Mouse (Mus musculus): ENCODE results near the gene Zfp618. TPM values are rescaled to one million over a fixed set of nuclear protein-coding genes. Genes with fewer than 3 reads are reported as not detected.

The Zfp618 gene
- polyA plus RNA-seq, 1 experiment, result 12.3 TPM

GRCm38 (mm10) chr4:62997606-62998005 lies 32.2 kb downstream of the Zfp618 start:
- no peak overlapping the region for H3K27ac ChIP-seq (ENCODE audit: insufficient read depth, low read length)
- peaks cover 9% of the 10 kb centered on the region for H3K4me1 ChIP-seq (ENCODE audit: control insufficient read depth, insufficient read depth, low read length)
- no peak overlapping the region for H3K4me3 ChIP-seq (ENCODE audit: insufficient read depth, low read length)
- TF ChIP-seq CTCF (IDR thresholded peaks at IDR 0.05; ENCODE audit: borderline replicate concordance, insufficient read depth, low read length), result no peak
- TF ChIP-seq POLR2A (IDR thresholded peaks at IDR 0.05; ENCODE audit: low read depth, low read length), result no peak

- no peak overlapping the region for H3K27ac ChIP-seq (ENCODE audit: insufficient read depth, low read length)
- no peak for TF ChIP-seq POLR2A (IDR thresholded peaks at IDR 0.05; ENCODE audit: low read depth, low read length)
- TF ChIP-seq CTCF (IDR thresholded peaks at IDR 0.05; ENCODE audit: borderline replicate concordance, insufficient read depth, low read length), result no peak
Measured at GRCm38 (mm10) chr4:62998431-62998835, 33.1 kb downstream of the Zfp618 start.

GRCm38 (mm10) chr4:62998908-62999307 lies 33.5 kb downstream of the Zfp618 start:
- H3K4me3 ChIP-seq (ENCODE audit: insufficient read depth, low read length), result no peak overlapping the region
- peaks cover 9% of the 10 kb centered on the region for H3K4me1 ChIP-seq (ENCODE audit: control insufficient read depth, insufficient read depth, low read length)
- H3K27ac ChIP-seq (ENCODE audit: insufficient read depth, low read length), result no peak overlapping the region; the same call in 1 of the 2 replicates

More at GRCm38 (mm10) chr4:62998431-62998835, 33.1 kb downstream of the Zfp618 start:
- Histone ChIP-seq H3K4me1 (ENCODE audit: control insufficient read depth, insufficient read depth, low read length) (peaks cover 9% of the 10 kb centered on the region), H3K4me3 (ENCODE audit: insufficient read depth, low read length) (no peak overlapping the region)

GRCm38 (mm10) chr4:62999321-62999720 lies 33.9 kb downstream of the Zfp618 start:
- TF ChIP-seq POLR2A (IDR thresholded peaks at IDR 0.05; ENCODE audit: low read depth, low read length) (no peak), CTCF (IDR thresholded peaks at IDR 0.05; ENCODE audit: borderline replicate concordance, insufficient read depth, low read length) (no peak)
- Histone ChIP-seq H3K27ac (ENCODE audit: insufficient read depth, low read length) (no peak overlapping the region; the same call in 1 of the 2 replicates), H3K4me3 (ENCODE audit: insufficient read depth, low read length) (no peak overlapping the region), H3K4me1 (ENCODE audit: control insufficient read depth, insufficient read depth, low read length) (peaks cover 9% of the 10 kb centered on the region)

More at GRCm38 (mm10) chr4:62998908-62999307, 33.5 kb downstream of the Zfp618 start:
- no peak for TF ChIP-seq POLR2A (IDR thresholded peaks at IDR 0.05; ENCODE audit: low read depth, low read length)
- no peak for TF ChIP-seq CTCF (IDR thresholded peaks at IDR 0.05; ENCODE audit: borderline replicate concordance, insufficient read depth, low read length)

- no peak for TF ChIP-seq POLR2A (IDR thresholded peaks at IDR 0.05; ENCODE audit: low read depth, low read length)
- TF ChIP-seq CTCF (IDR thresholded peaks at IDR 0.05; ENCODE audit: borderline replicate concordance, insufficient read depth, low read length), result no peak
- Histone ChIP-seq H3K4me1 (ENCODE audit: control insufficient read depth, insufficient read depth, low read length) (peaks cover 9% of the 10 kb centered on the region), H3K27ac (ENCODE audit: insufficient read depth, low read length) (no peak overlapping the region), H3K4me3 (ENCODE audit: insufficient read depth, low read length) (no peak overlapping the region)
Measured at GRCm38 (mm10) chr4:62999916-63000315, 34.5 kb downstream of the Zfp618 start.

GRCm38 (mm10) chr4:63000316-63001055 lies 35.1 kb downstream of the Zfp618 start:
- no peak overlapping the region for H3K4me3 ChIP-seq (ENCODE audit: insufficient read depth, low read length)
- H3K27ac ChIP-seq (ENCODE audit: insufficient read depth, low read length), result no peak overlapping the region
- no peak for TF ChIP-seq CTCF (IDR thresholded peaks at IDR 0.05; ENCODE audit: borderline replicate concordance, insufficient read depth, low read length)
- no peak for TF ChIP-seq POLR2A (IDR thresholded peaks at IDR 0.05; ENCODE audit: low read depth, low read length)
- peaks cover 9% of the 10 kb centered on the region for H3K4me1 ChIP-seq (ENCODE audit: control insufficient read depth, insufficient read depth, low read length)

GRCm38 (mm10) chr4:63002386-63002785 lies 37.0 kb downstream of the Zfp618 start:
- Histone ChIP-seq H3K4me3 (ENCODE audit: insufficient read depth, low read length) (no peak overlapping the region), H3K4me1 (ENCODE audit: control insufficient read depth, insufficient read depth, low read length) (peaks cover 9% of the 10 kb centered on the region), H3K27ac (ENCODE audit: insufficient read depth, low read length) (no peak overlapping the region)
- TF ChIP-seq CTCF (IDR thresholded peaks at IDR 0.05; ENCODE audit: borderline replicate concordance, insufficient read depth, low read length) (no peak), POLR2A (IDR thresholded peaks at IDR 0.05; ENCODE audit: low read depth, low read length) (no peak)

- TF ChIP-seq POLR2A (IDR thresholded peaks at IDR 0.05; ENCODE audit: low read depth, low read length) (no peak), CTCF (IDR thresholded peaks at IDR 0.05; ENCODE audit: borderline replicate concordance, insufficient read depth, low read length) (no peak)
- no peak overlapping the region for H3K4me3 ChIP-seq (ENCODE audit: insufficient read depth, low read length)
- H3K4me1 ChIP-seq (ENCODE audit: control insufficient read depth, insufficient read depth, low read length), result no peaks in the 10 kb centered on the region
Measured at GRCm38 (mm10) chr4:63004519-63004918, 39.1 kb downstream of the Zfp618 start.

GRCm38 (mm10) chr4:63005446-63006185 lies 40.2 kb downstream of the Zfp618 start:
- TF ChIP-seq POLR2A (IDR thresholded peaks at IDR 0.05; ENCODE audit: low read depth, low read length), result no peak
- no peak for TF ChIP-seq CTCF (IDR thresholded peaks at IDR 0.05; ENCODE audit: borderline replicate concordance, insufficient read depth, low read length)
- H3K4me3 ChIP-seq (ENCODE audit: insufficient read depth, low read length), result no peak overlapping the region
- H3K4me1 ChIP-seq (ENCODE audit: control insufficient read depth, insufficient read depth, low read length), result no peaks in the 10 kb centered on the region
- no peak overlapping the region for H3K27ac ChIP-seq (ENCODE audit: insufficient read depth, low read length)

More at GRCm38 (mm10) chr4:63004519-63004918, 39.1 kb downstream of the Zfp618 start:
- H3K27ac ChIP-seq (ENCODE audit: insufficient read depth, low read length), result no peak overlapping the region

Measured in embryonic fibroblast, embryonic 13.5 days (primary cell).